Mouse (Mus musculus) stomach, postnatal 0 days (tissue): ENCODE measurements at regions not wholly inside any gene's neighbourhood (a gene's known extent, or its start where the extent isn't known, plus 50 kb on each side); places are given as distances from the start of the nearest gene placed in this dataset.

Source experiments
- CTCF ChIP-seq: IDR thresholded peaks from 2 replicates; pipeline ENCODE4 v1.5.1; 2016; ENCODE audit warnings: antibody characterized with exemption, low read depth, mild to moderate bottlenecking, moderate library complexity
- EP300 ChIP-seq: optimal IDR thresholded peaks from 2 replicates; pipeline ENCODE3; 2016; ENCODE audit warnings: antibody characterized with exemption

- TF ChIP-seq CTCF, result no peak
- TF ChIP-seq EP300, result no peak
Observed at GRCm38 (mm10) chr14:24757843-24758242, 270.9 kb downstream of the Rps24 start.
